Mouse (Mus musculus) hindbrain, postnatal 0 days (tissue): Measurements from ENCODE around the gene Ankrd27. TPM values are rescaled to one million over a fixed set of nuclear protein-coding genes. Genes with fewer than 3 reads are reported as not detected.
"Not testable (repeated sequence)": the region's sequence is repeated elsewhere in the genome, so short reads cannot be mapped to it uniquely, and the experiment has no call there.

ENCODE experiments used
- ATAC-seq: fragments of 200-750 bp; cut with Nextera tagmentation; 2 replicates; pipeline ENCODE4 v1.8.0; 2017; ENCODE audit warnings: mild to moderate bottlenecking, moderate TSS enrichment, moderate library complexity
- DNase-seq: peaks from one replicate; pipeline ENCODE4 v3.0.0-alpha.2; 2015; ENCODE audit warnings: low spot score
- H3K27ac ChIP-seq: fragments of 300-500 bp; sonication (generic); 2 replicates; pipeline ENCODE4 v1.5.1; 2014; ENCODE audit warnings: mild to moderate bottlenecking
- H3K27me3 ChIP-seq: fragments of 300-500 bp; sonication (generic); 2 replicates; pipeline ENCODE4 v1.6.1; 2014; ENCODE audit warnings: low read length, mixed read lengths; ENCODE audit not compliant: insufficient read depth
- H3K36me3 ChIP-seq: fragments of 300-500 bp; sonication (generic); 2 replicates; pipeline ENCODE4 v1.6.1; 2014; ENCODE audit warnings: low read length, mixed read lengths; ENCODE audit not compliant: insufficient read depth
- H3K4me1 ChIP-seq: fragments of 300-500 bp; sonication (generic); 2 replicates; pipeline ENCODE4 v1.6.1; 2014; ENCODE audit warnings: antibody characterized with exemption, low read length, mixed read lengths; ENCODE audit not compliant: insufficient read depth
- H3K4me2 ChIP-seq: fragments of 300-500 bp; sonication (generic); 2 replicates; pipeline ENCODE4 v1.6.1; 2014; ENCODE audit warnings: low read depth, mild to moderate bottlenecking, low read length, moderate library complexity, mixed read lengths
- H3K4me3 ChIP-seq: fragments of 300-500 bp; sonication (generic); 2 replicates; pipeline ENCODE4 v1.5.1; 2014; ENCODE audit warnings: low read length
- H3K9ac ChIP-seq: fragments of 300-500 bp; sonication (generic); replicated peaks from 2 replicates; pipeline ENCODE4 v1.6.1; 2014; ENCODE audit warnings: mild to moderate bottlenecking, low read length, moderate library complexity, mixed read lengths
- H3K9me3 ChIP-seq: fragments of 300-500 bp; sonication (generic); 2 replicates; pipeline ENCODE4 v1.6.1; 2016; ENCODE audit warnings: low read length, mixed read lengths
- CTCF ChIP-seq: IDR thresholded peaks from 2 replicates; pipeline ENCODE4 v1.5.1; 2016; ENCODE audit warnings: antibody characterized with exemption, control low read depth, low read depth
- WGBS: fragments of 180-500 bp; shearing (Covaris S2); extraction: QIAGEN DNeasy Blood & Tissue Kit; methylation state at CpG from one replicate; pipeline ENCODE4 v1.1.7; 2014; 5-methylcytosine and 5-hydroxymethylcytosine counted together
- polyA plus RNA-seq: library from polyadenylated mRNA; unstranded; fragments of >200 nt; fragmentation: Nextera tagmentation; extraction: Ambion mirVana; gene quantifications from 2 replicates; pipeline ENCODE4 v1.2.1, GENCODE M21; 2015
- total RNA-seq: library from RNA; depleted of rRNA; stranded (reverse); fragments of >200 nt; gene quantifications from 2 replicates; pipeline ENCODE4 v1.2.3, GENCODE M21; 2014

Ankrd27 gene
- total and polyA plus RNA-seq, 2 experiments from 2014 or later = 12.0 to 19.7 TPM

- H3K4me3 ChIP-seq = no peak overlapping the region
- no peaks in the 10 kb centered on the region for H3K4me1 ChIP-seq
- H3K27ac ChIP-seq = no peak overlapping the region
- H3K9ac ChIP-seq = no peak overlapping the region
- H3K9me3 ChIP-seq = no peaks in the 10 kb centered on the region
- H3K4me2 ChIP-seq = no peak overlapping the region
- WGBS = 77% methylated on average over 11 of the region's 11 CpGs
- no peaks in the 10 kb centered on the region for H3K27me3 ChIP-seq
- DNase-seq (no peak), ATAC-seq (no peak)
- TF ChIP-seq CTCF = no peak
- no peaks in the 10 kb centered on the region for H3K36me3 ChIP-seq
Measured at GRCm38 (mm10) chr7:35563071-35563470, 23.0 kb upstream of the Ankrd27 start.

GRCm38 (mm10) chr7:35564067-35564865 lies 21.8 kb upstream of the Ankrd27 start:
- Histone ChIP-seq H3K27me3 (no peaks in the 10 kb centered on the region), H3K4me2 (no peak overlapping the region), H3K36me3 (no peaks in the 10 kb centered on the region), H3K27ac (no peak overlapping the region), H3K4me1 (no peaks in the 10 kb centered on the region), H3K9ac (no peak overlapping the region), H3K9me3 (no peaks in the 10 kb centered on the region), H3K4me3 (no peak overlapping the region)
- TF ChIP-seq CTCF = no peak
- DNase-seq (no peak), ATAC-seq (no peak)
- WGBS = 91% methylated on average over 2 of the region's 2 CpGs

GRCm38 (mm10) chr7:35564872-35565271 lies 21.2 kb upstream of the Ankrd27 start:
- not testable (repeated sequence) for H3K4me1 ChIP-seq, H3K9ac ChIP-seq, DNase-seq, H3K27me3 ChIP-seq, H3K4me3 ChIP-seq, H3K36me3 ChIP-seq, H3K27ac ChIP-seq, H3K9me3 ChIP-seq, ATAC-seq, H3K4me2 ChIP-seq
- 83% methylated on average over 10 of the region's 10 CpGs for WGBS

GRCm38 (mm10) chr7:35565965-35566364 lies 20.1 kb upstream of the Ankrd27 start:
- H3K9me3 ChIP-seq, H3K36me3 ChIP-seq, H3K4me2 ChIP-seq, H3K4me1 ChIP-seq, H3K27me3 ChIP-seq, H3K9ac ChIP-seq, ATAC-seq, H3K27ac ChIP-seq, H3K4me3 ChIP-seq, DNase-seq: not testable (repeated sequence)
- WGBS = 82% methylated on average over 13 of the region's 13 CpGs

GRCm38 (mm10) chr7:35569724-35570123 lies 16.3 kb upstream of the Ankrd27 start:
- DNase-seq, H3K9ac ChIP-seq, H3K4me2 ChIP-seq, H3K4me3 ChIP-seq, H3K36me3 ChIP-seq, H3K27me3 ChIP-seq, H3K27ac ChIP-seq, H3K4me1 ChIP-seq, ATAC-seq, H3K9me3 ChIP-seq: not testable (repeated sequence)
- WGBS = 93% methylated on average over 4 of the region's 4 CpGs

GRCm38 (mm10) chr7:35570883-35571282 lies 15.2 kb upstream of the Ankrd27 start:
- H3K9me3 ChIP-seq, H3K36me3 ChIP-seq, ATAC-seq, H3K9ac ChIP-seq, H3K27ac ChIP-seq, H3K4me2 ChIP-seq, H3K27me3 ChIP-seq, DNase-seq, H3K4me1 ChIP-seq, H3K4me3 ChIP-seq: not testable (repeated sequence)
- TF ChIP-seq CTCF = peak; percentile 48
- 25% methylated on average over 6 of the region's 6 CpGs for WGBS

- no peaks in the 10 kb centered on the region for H3K4me1 ChIP-seq
- 34% methylated on average over 4 of the region's 4 CpGs for WGBS
- no peak overlapping the region for H3K4me3 ChIP-seq
- no peak overlapping the region for H3K9ac ChIP-seq
- H3K4me2 ChIP-seq = no peak overlapping the region
- DNase-seq = peak; percentile 62
- ATAC-seq = no peak
- peaks cover 11% of the 10 kb centered on the region for H3K27me3 ChIP-seq
- TF ChIP-seq CTCF = peak; percentile 74
- no peak overlapping the region for H3K27ac ChIP-seq
- no peaks in the 10 kb centered on the region for H3K9me3 ChIP-seq
- H3K36me3 ChIP-seq = no peaks in the 10 kb centered on the region
Measured at GRCm38 (mm10) chr7:35579849-35580248, 6.2 kb upstream of the Ankrd27 start.
